Mouse (Mus musculus): ENCODE results near the gene Jade1.

Gene Jade1

GRCm38 (mm10) chr3:41555491-41556381 is at the start of gene Jade1:
TSS of gene Jade1 (plus strand) at chr3:41555731.
- no peak for DNase-seq (ENCODE audit: low spot score)

DNA sequence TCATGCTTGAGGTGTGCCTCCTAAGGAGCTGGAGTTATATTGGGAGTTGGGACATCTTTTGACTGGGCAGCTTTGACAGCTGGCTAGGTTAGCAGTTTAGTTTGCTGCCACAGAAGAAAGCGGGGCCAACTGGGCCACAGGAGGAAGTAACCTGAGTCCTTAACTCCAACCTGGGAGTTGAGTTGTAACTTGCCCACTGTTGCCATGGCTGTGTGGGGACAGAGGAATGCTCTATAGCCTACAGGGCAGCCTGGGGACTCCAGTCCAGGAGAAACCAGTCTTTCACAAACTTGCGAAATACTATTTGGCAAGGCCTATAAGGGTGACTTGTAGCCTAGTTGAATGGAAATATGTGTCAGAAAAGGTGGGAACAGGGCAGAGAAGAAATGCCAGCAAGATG is 46.1 kb upstream of the Jade1 start:
- DNase-seq (ENCODE audit: low spot score), result no peak

GRCm38 (mm10) chr3:41510191-41510590 is 45.3 kb upstream of the Jade1 start:
- DNase-seq (ENCODE audit: low spot score), result no peak

DNA sequence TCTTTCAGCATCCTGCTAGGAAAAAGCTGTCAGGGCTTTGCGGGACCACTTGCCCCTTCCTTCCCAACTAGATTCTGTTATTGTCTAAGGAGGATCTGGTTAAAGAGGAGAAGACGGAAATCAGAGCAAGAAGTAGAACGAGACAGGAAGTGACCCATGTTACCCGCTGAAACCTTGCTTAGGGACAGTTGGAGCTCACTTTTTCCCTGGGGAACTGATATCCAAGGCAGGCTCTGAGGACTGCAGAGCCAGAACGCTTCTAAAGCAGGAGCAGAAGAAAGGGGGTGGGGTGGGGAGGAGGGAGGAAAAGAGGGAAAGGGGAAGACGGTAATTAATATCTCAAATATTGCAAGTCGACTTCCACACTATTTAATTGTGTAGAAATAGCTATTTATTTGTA is 44.8 kb upstream of the Jade1 start:
- no peak for DNase-seq (ENCODE audit: low spot score)

DNA sequence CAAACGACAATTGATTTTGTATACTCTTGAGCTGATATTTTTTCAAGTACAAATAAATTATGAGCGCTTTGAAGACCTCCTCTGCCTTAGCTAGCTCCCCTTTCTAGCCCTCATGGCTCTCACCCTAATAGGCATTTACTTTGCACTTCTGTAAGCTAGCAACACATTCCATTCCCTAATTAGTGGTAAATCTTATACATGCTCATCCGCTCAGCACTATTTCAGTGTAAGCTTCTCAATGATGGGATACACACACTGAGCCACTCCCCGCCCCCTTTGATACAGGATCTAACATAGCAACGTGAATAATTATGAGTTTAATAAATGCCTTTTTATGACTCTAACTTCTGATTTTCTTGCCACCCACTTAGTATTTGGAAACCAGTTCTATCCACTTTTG is 41.5 kb upstream of the Jade1 start:
- DNase-seq (ENCODE audit: low spot score), result no peak

GRCm38 (mm10) chr3:41514683-41515305 is 40.7 kb upstream of the Jade1 start:
- no peak for DNase-seq (ENCODE audit: low spot score)

DNA sequence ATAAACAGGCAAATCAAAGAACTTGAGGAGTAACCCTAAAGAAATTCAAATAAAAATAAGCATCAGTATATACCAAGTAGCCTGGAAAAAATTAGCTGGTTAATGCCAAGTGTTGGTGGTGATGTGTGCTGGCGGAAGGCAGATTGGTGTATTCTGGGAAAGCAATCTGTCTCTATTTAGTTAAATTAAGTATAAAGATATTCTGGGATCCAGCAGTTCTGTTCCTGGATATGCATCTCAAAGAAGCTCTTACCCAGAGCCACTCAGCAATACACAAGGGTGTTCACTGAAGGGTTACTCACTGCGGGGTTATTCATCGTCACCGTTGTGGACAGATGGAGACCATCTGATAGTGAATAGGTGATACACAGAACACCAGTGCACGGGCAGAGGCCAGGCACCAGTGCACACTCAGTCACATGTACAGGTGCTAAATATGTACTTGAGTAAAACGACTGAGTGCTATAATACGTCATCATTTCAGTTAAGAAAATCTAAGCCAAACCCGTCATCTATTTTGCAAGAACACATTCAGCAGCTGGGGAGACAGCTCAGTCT is 38.5 kb upstream of the Jade1 start:
- DNase-seq (ENCODE audit: low spot score), result no peak

- DNase-seq (ENCODE audit: low spot score), result no peak
Observed at GRCm38 (mm10) chr3:41520925-41521324, 34.6 kb upstream of the Jade1 start.

GRCm38 (mm10) chr3:41521733-41522132 is 33.8 kb upstream of the Jade1 start:
- no peak for DNase-seq (ENCODE audit: low spot score)

GRCm38 (mm10) chr3:41522226-41523005 is 33.1 kb upstream of the Jade1 start:
- no peak for DNase-seq (ENCODE audit: low spot score)

- no peak for DNase-seq (ENCODE audit: low spot score)
Observed at GRCm38 (mm10) chr3:41523006-41523375, 32.5 kb upstream of the Jade1 start.

DNA sequence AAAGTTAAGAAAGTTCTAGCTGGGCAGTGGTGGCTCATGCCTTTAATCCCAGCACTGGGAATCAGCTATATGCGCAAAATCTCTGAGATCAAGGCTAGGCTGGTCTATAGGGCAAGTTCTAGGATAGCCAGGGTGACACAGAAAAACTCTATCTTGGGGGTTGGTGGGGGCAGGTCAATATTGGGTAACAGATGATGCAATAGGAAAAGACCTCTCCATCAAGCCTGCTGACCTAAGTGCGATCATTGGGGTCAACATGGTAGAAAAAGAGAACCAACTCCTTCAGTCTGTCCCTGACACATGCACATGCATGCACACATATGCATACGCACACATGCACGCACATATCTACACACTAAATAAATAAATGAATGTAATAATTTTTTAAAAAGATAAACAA is 32.1 kb upstream of the Jade1 start:
- no peak for DNase-seq (ENCODE audit: low spot score)

- no peak for DNase-seq (ENCODE audit: low spot score)
Observed at GRCm38 (mm10) chr3:41528291-41528969, 27.1 kb upstream of the Jade1 start.

GRCm38 (mm10) chr3:41530156-41530555 is 25.4 kb upstream of the Jade1 start:
- no peak for DNase-seq (ENCODE audit: low spot score)

DNA sequence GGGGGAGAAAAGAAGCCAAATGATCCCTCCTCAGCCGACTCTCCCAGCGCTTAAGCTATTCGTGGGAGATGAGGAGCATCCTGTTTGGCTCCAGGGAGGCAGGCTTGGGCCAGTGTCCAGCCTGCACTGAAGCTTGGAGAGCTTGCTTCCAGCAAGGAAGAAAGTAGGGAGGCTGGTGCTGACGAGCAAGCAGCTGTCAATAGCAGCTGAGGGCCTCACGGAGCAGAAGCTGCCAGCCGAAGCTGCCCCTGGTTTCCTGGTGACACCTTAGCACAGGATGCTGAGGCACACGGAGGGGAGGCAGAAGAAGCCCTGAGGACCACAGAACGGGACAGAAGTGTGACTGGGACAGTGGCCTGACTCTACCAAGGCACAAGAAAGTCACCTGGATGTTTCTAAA is 24.0 kb upstream of the Jade1 start:
- DNase-seq (ENCODE audit: low spot score), result no peak

- no peak for DNase-seq (ENCODE audit: low spot score)
Observed at GRCm38 (mm10) chr3:41532109-41532508, 23.4 kb upstream of the Jade1 start.

DNA sequence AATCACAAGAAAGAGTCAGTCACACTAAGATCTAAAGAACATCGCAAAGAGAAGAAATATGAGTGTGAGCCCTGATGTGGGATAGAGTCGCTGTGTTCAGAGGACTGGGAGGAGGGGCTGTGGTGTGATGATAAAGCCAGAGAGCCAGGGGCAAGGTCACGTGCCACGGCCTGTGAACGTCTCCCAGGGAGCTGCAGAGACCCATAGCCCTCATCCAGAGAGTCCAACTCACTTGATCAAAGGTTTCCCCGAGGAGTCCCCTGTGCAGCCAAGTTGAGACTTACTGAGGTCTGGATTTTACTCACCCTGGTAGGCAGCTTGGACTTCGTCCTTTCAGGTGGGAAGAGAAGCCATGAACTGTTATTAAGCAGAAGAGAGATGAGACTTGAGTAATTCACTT is 21.9 kb upstream of the Jade1 start:
- no peak for DNase-seq (ENCODE audit: low spot score)

DNA sequence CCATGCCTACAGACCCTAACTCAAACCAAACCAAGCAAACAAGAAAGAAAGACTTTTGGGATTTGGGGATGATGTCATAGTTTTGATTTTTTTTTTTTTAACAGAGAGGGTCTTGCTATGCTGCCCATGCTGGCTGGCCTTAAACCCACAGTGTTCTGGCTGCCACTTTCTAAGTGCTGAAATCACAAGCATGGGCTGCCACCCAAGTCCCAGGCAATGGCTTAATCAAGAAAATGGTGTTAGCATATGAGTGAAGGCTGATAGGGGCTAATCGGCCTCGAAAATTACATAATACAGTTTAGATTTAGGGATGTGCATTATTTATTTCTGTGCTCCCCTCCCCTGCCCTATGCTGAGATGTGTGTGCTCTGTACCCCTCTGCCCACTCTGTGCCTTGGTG is 17.6 kb upstream of the Jade1 start:
- no peak for DNase-seq (ENCODE audit: low spot score)

- no peak for DNase-seq (ENCODE audit: low spot score)
Observed at GRCm38 (mm10) chr3:41541313-41541712, 14.2 kb upstream of the Jade1 start.

DNA sequence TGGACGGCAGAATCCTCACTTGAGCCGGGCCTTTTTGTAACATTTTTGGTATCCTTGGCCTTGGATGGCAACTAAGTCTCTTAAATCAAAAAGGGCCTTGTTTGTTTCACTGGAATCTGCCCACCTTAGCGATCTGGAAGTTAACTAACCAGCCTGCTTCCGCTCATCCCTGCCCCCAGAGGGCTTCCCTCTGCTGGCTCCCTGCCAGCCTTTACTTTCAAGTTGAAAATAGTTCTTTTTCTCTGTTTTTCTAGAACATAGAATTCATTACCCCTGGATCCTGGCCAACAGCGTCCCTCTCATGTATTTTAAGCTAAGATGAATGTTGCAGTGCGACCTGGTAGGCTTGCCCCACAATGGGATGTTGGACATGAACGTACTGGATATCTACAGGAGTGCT is 11.1 kb upstream of the Jade1 start:
- no peak for DNase-seq (ENCODE audit: low spot score)

- DNase-seq (ENCODE audit: low spot score), result no peak
Observed at GRCm38 (mm10) chr3:41547289-41547688, 8.2 kb upstream of the Jade1 start.

DNA sequence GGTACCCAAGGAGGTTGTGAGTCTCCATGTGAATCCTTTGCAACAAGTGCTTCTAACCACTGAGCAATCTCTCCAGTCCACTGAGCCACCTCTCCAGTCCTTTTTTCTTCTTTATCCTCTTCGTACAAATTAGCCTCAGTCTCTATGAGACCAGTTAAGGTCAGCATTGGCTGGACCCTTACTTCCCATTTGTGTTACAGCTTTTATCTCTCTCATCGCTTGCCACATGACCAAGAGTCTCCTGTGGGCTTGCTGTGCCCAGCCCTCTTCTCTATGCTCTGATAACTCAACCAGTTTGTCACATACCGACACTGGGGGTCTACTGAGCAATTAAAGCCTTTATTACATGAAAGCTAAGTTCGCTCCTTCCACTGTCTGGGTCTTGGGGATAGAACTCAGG is 7.3 kb upstream of the Jade1 start:
- DNase-seq (ENCODE audit: low spot score), result no peak

All from c-Kit-positive CD71-positive TER-119-positive erythroid progenitor cells, embryonic 14.5 days (primary cell).